Comparison of ENCODE assay signal across 9 mouse cellular contexts in genomic region chr15:8625370-8625769, GRCm38 (mm10).
DNase-seq lines count a peak whose midpoint lies in the region; ATAC-seq and TF ChIP-seq lines count a peak whose summit lies in the region.
"Had no signal": no experiment of that assay in that cellular context is flagged by ENCODE, and none has a peak within 500 bp of the region (broad histone marks: within the 10 kb centered on the region; RNA-seq: fewer than 3 reads in every experiment).

No protein-coding gene starts in this region.

- H3K9me3 ChIP-seq in midbrain, embryonic 10.5 days (replicated peaks) = no peaks in the 10 kb centered on the region
- H3K9me3 ChIP-seq in midbrain, embryonic 13.5 days = no peaks in the 10 kb centered on the region
- H3K9me3 ChIP-seq in embryonic facial prominence, embryonic 11.5 days (replicated peaks; ENCODE audit: control insufficient read depth, low read length) = no peaks in the 10 kb centered on the region
- H3K9me3 ChIP-seq: neural tube, embryonic 13.5 days had no signal

- no peak overlapping the region for H3ac ChIP-seq in myocyte (ENCODE audit: control insufficient read depth, insufficient read length)

- no peak overlapping the region for H3K9ac ChIP-seq in midbrain, embryonic 13.5 days (replicated peaks)
- no peak overlapping the region for H3K9ac ChIP-seq in embryonic facial prominence, embryonic 11.5 days (replicated peaks; ENCODE audit: low read length)
- H3K9ac ChIP-seq: neural tube, embryonic 13.5 days had no signal

- peaks cover 28% of the 10 kb centered on the region for H3K4me1 ChIP-seq in midbrain, embryonic 10.5 days
- peaks cover 20% of the 10 kb centered on the region for H3K4me1 ChIP-seq in midbrain, embryonic 13.5 days (replicated peaks)
- no peaks in the 10 kb centered on the region for H3K4me1 ChIP-seq in embryonic facial prominence, embryonic 11.5 days (ENCODE audit: control insufficient read depth, insufficient read depth, low read length)

- no peak for TF ChIP-seq POLR2A in myocyte (IDR thresholded peaks at IDR 0.05; ENCODE audit: insufficient read length, low read depth)

- H3K79me2 ChIP-seq in myocyte (ENCODE audit: control insufficient read depth, insufficient read depth) = no peaks in the 10 kb centered on the region

- H3K27me3 ChIP-seq in midbrain, embryonic 10.5 days (ENCODE audit: low read depth, poor library complexity, severe bottlenecking) = peaks cover 28% of the 10 kb centered on the region
- peaks cover 18% of the 10 kb centered on the region for H3K27me3 ChIP-seq in midbrain, embryonic 13.5 days
- no peaks in the 10 kb centered on the region for H3K27me3 ChIP-seq in embryonic facial prominence, embryonic 11.5 days (ENCODE audit: control insufficient read depth, insufficient read depth, low read length)
- no peaks in the 10 kb centered on the region for H3K27me3 ChIP-seq in myocyte (ENCODE audit: control insufficient read depth, insufficient read depth, insufficient read length)

- no peak for ATAC-seq in midbrain, embryonic 13.5 days
- no peak for ATAC-seq in embryonic facial prominence, embryonic 11.5 days (replicated peaks; ENCODE audit: insufficient number of reproducible peaks, low FRiP score, low TSS enrichment, low read depth)

- DNase-seq in cerebellum, postnatal 25 days = peak; percentile 29 to 58
- no peak for DNase-seq in cerebellum, adult 8-10 months
- DNase-seq in midbrain, embryonic 10.5 days (ENCODE audit: low spot score) = peak; percentile 21
- DNase-seq in embryonic facial prominence, embryonic 11.5 days (ENCODE audit: low spot score) = peak; percentile 67
- peak; percentile 61 to 74 for DNase-seq in layer of hippocampus, postnatal 10 days (ENCODE audit: low spot score in 2 of 2)
- DNase-seq in thymus, postnatal 10 days (ENCODE audit: low spot score in 2 of 2) = peak; percentile 33 to 66

- no peak overlapping the region for H3K4me3 ChIP-seq in midbrain, embryonic 10.5 days
- H3K4me3 ChIP-seq in midbrain, embryonic 13.5 days (replicated peaks) = no peak overlapping the region
- no peak overlapping the region for H3K4me3 ChIP-seq in embryonic facial prominence, embryonic 11.5 days (ENCODE audit: low read depth, low read length)
- no peak overlapping the region for H3K4me3 ChIP-seq in myocyte
- H3K4me3 ChIP-seq: neural tube, embryonic 13.5 days had no signal

- no peaks in the 10 kb centered on the region for H3K36me3 ChIP-seq in midbrain, embryonic 10.5 days
- H3K36me3 ChIP-seq in midbrain, embryonic 13.5 days = no peaks in the 10 kb centered on the region
- no peaks in the 10 kb centered on the region for H3K36me3 ChIP-seq in embryonic facial prominence, embryonic 11.5 days (replicated peaks; ENCODE audit: control insufficient read depth, insufficient read depth, low read depth, low read length)
- H3K36me3 ChIP-seq in myocyte (ENCODE audit: control insufficient read depth, insufficient read depth) = no peaks in the 10 kb centered on the region
- H3K36me3 ChIP-seq: neural tube, embryonic 13.5 days had no signal

- H3K27ac ChIP-seq in midbrain, embryonic 10.5 days (replicated peaks) = no peak overlapping the region
- H3K27ac ChIP-seq in midbrain, embryonic 13.5 days = no peak overlapping the region
- H3K27ac ChIP-seq in embryonic facial prominence, embryonic 11.5 days (replicated peaks; ENCODE audit: low read depth, low read length) = no peak overlapping the region
- H3K27ac ChIP-seq: neural tube, embryonic 13.5 days had no signal

- WGBS in midbrain, embryonic 10.5 days = 61% methylated on average over 7 of the region's 7 CpGs
- WGBS in midbrain, embryonic 13.5 days = 52% methylated on average over 7 of the region's 7 CpGs
- WGBS in embryonic facial prominence, embryonic 11.5 days = 48% methylated on average over 7 of the region's 7 CpGs

- H3K4me2 ChIP-seq in midbrain, embryonic 13.5 days (replicated peaks) = no peak overlapping the region
- H3K4me2 ChIP-seq in embryonic facial prominence, embryonic 11.5 days (ENCODE audit: low read depth, low read length) = no peak overlapping the region
- peak overlapping the region; percentile 68 for H3K4me2 ChIP-seq in myocyte (ENCODE audit: low read depth)
- H3K4me2 ChIP-seq: neural tube, embryonic 13.5 days had no signal

TF ChIP-seq in myocyte, 11 proteins besides CTCF, POLR2A, EP300 and RAD21:
- TF ChIP-seq CEBPB (IDR thresholded peaks at IDR 0.05; ENCODE audit: insufficient read depth, poor library complexity, severe bottlenecking) (0 out of 2 replicates have a peak, but pooled peaks have one; percentile 56), TCF3 (IDR thresholded peaks at IDR 0.05; ENCODE audit: insufficient read length, low read depth) (no peak), USF1 (IDR thresholded peaks at IDR 0.05; ENCODE audit: low read depth) (peak; percentile 59), MYOD1 (IDR thresholded peaks at IDR 0.05; ENCODE audit: control insufficient read depth in 1 of 3, insufficient read length in 2 of 3, low read depth in 2 of 3) (peak in 1 of 3 experiments; percentile 2)
